Mouse (Mus musculus): ENCODE measurements around the gene Tmem150a. TPM values are rescaled to one million over a fixed set of nuclear protein-coding genes. Genes with fewer than 3 reads are reported as not detected.

The Tmem150a gene
- polyA plus RNA-seq, 1 experiment from 2014 or later = 14.6 TPM

- no peak overlapping the region for H3K27ac ChIP-seq
- H3K36me3 ChIP-seq = peaks cover 30% of the 10 kb centered on the region
- no peaks in the 10 kb centered on the region for H3K27me3 ChIP-seq
- peak overlapping the region; percentile 76 for H3K9ac ChIP-seq
- no peaks in the 10 kb centered on the region for H3K9me3 ChIP-seq
- H3K4me3 ChIP-seq = peak overlapping the region; percentile 63
- H3K4me1 ChIP-seq = peaks cover 68% of the 10 kb centered on the region
- H3K4me2 ChIP-seq (replicated peaks) = peak overlapping the region; percentile 94
- ATAC-seq (ENCODE audit: low FRiP score, low read depth) = no peak
- WGBS = 35% methylated on average over 6 of the region's 8 CpGs
These were observed 820 bp downstream of the Tmem150a start for GRCm38 (mm10) chr6:72356001-72356532.

- peak overlapping the region; percentile 25; the same call in 1 of the 2 replicates for H3K9ac ChIP-seq
- no peak for ATAC-seq (ENCODE audit: low FRiP score, low read depth)
- peaks cover 64% of the 10 kb centered on the region for H3K4me1 ChIP-seq
- no peaks in the 10 kb centered on the region for H3K9me3 ChIP-seq
- no peak overlapping the region for H3K4me3 ChIP-seq
- H3K36me3 ChIP-seq = peaks cover 30% of the 10 kb centered on the region
- H3K4me2 ChIP-seq (replicated peaks) = no peak overlapping the region
- H3K27ac ChIP-seq = peak overlapping the region; percentile 44; the same call in 1 of the 2 replicates
- no peaks in the 10 kb centered on the region for H3K27me3 ChIP-seq
- 70% methylated on average over 5 of the region's 5 CpGs for WGBS
These were observed 2.2 kb downstream of the Tmem150a start for GRCm38 (mm10) chr6:72357164-72358079.

- H3K4me1 ChIP-seq = peaks cover 61% of the 10 kb centered on the region
- 0 out of 2 replicates have a peak overlapping the region, but pooled peaks have one; percentile 25 for H3K9ac ChIP-seq
- no peaks in the 10 kb centered on the region for H3K9me3 ChIP-seq
- no peak overlapping the region for H3K4me2 ChIP-seq (replicated peaks)
- ATAC-seq (ENCODE audit: low FRiP score, low read depth) = no peak
- H3K36me3 ChIP-seq = peaks cover 30% of the 10 kb centered on the region
- no peak overlapping the region for H3K4me3 ChIP-seq
- H3K27ac ChIP-seq = no peak overlapping the region
- H3K27me3 ChIP-seq = no peaks in the 10 kb centered on the region
- 81% methylated on average over 10 of the region's 10 CpGs for WGBS
These were observed 3.0 kb downstream of the Tmem150a start for GRCm38 (mm10) chr6:72358086-72358764.

GRCm38 (mm10) chr6:72359343-72359742 lies 4.1 kb downstream of the Tmem150a start:
- H3K27ac ChIP-seq = no peak overlapping the region
- peaks cover 54% of the 10 kb centered on the region for H3K4me1 ChIP-seq
- H3K36me3 ChIP-seq = peaks cover 30% of the 10 kb centered on the region
- no peak for ATAC-seq (ENCODE audit: low FRiP score, low read depth)
- 70% methylated on average over 2 of the region's 2 CpGs for WGBS
- H3K4me3 ChIP-seq = no peak overlapping the region
- no peaks in the 10 kb centered on the region for H3K27me3 ChIP-seq
- no peaks in the 10 kb centered on the region for H3K9me3 ChIP-seq
- no peak overlapping the region for H3K9ac ChIP-seq
- H3K4me2 ChIP-seq (replicated peaks) = no peak overlapping the region

GRCm38 (mm10) chr6:72359891-72360598 lies 4.8 kb downstream of the Tmem150a start:
- no peaks in the 10 kb centered on the region for H3K9me3 ChIP-seq
- H3K27me3 ChIP-seq = no peaks in the 10 kb centered on the region
- 79% methylated on average over 11 of the region's 11 CpGs for WGBS
- ATAC-seq (ENCODE audit: low FRiP score, low read depth) = no peak
- H3K4me1 ChIP-seq = peaks cover 47% of the 10 kb centered on the region
- H3K4me3 ChIP-seq = no peak overlapping the region
- H3K4me2 ChIP-seq (replicated peaks) = no peak overlapping the region
- H3K9ac ChIP-seq = no peak overlapping the region
- no peak overlapping the region for H3K27ac ChIP-seq
- H3K36me3 ChIP-seq = peaks cover 30% of the 10 kb centered on the region

GRCm38 (mm10) chr6:72360599-72360935 lies 5.3 kb downstream of the Tmem150a start:
- no peak overlapping the region for H3K4me2 ChIP-seq (replicated peaks)
- ATAC-seq (ENCODE audit: low FRiP score, low read depth) = no peak

GRCm38 (mm10) chr6:72361121-72361551 lies 5.9 kb downstream of the Tmem150a start:
- Histone ChIP-seq H3K4me1 (peaks cover 41% of the 10 kb centered on the region), H3K27me3 (no peaks in the 10 kb centered on the region), H3K4me2 (replicated peaks) (peak overlapping the region; percentile 89), H3K4me3 (peak overlapping the region; percentile 78), H3K9me3 (no peaks in the 10 kb centered on the region), H3K36me3 (peaks cover 30% of the 10 kb centered on the region), H3K27ac (no peak overlapping the region), H3K9ac (peak overlapping the region; percentile 75)
- 71% methylated on average over 5 of the region's 5 CpGs for WGBS
- ATAC-seq (ENCODE audit: low FRiP score, low read depth) = no peak

More at GRCm38 (mm10) chr6:72360599-72360935, 5.3 kb downstream of the Tmem150a start:
- 83% methylated on average over 7 of the region's 7 CpGs for WGBS
- Histone ChIP-seq H3K27me3 (no peaks in the 10 kb centered on the region), H3K4me1 (peaks cover 46% of the 10 kb centered on the region), H3K9me3 (no peaks in the 10 kb centered on the region), H3K9ac (no peak overlapping the region), H3K36me3 (peaks cover 30% of the 10 kb centered on the region), H3K27ac (no peak overlapping the region), H3K4me3 (no peak overlapping the region)

GRCm38 (mm10) chr6:72362132-72363028 lies 7.1 kb downstream of the Tmem150a start:
- Histone ChIP-seq H3K27ac (peak overlapping the region; percentile 67; the same call in 1 of the 2 replicates), H3K9me3 (no peaks in the 10 kb centered on the region), H3K4me1 (peaks cover 28% of the 10 kb centered on the region), H3K4me2 (replicated peaks) (peak overlapping the region; percentile 89), H3K4me3 (peak overlapping the region; percentile 78), H3K27me3 (no peaks in the 10 kb centered on the region), H3K9ac (peak overlapping the region; percentile 75), H3K36me3 (peaks cover 30% of the 10 kb centered on the region)
- ATAC-seq (ENCODE audit: low FRiP score, low read depth) = peak; percentile 99
- under 1% methylated on average over 42 of the region's 42 CpGs for WGBS

- no peak overlapping the region for H3K27ac ChIP-seq
- no peaks in the 10 kb centered on the region for H3K9me3 ChIP-seq
- peaks cover 17% of the 10 kb centered on the region for H3K36me3 ChIP-seq
- H3K9ac ChIP-seq = no peak overlapping the region
- no peaks in the 10 kb centered on the region for H3K27me3 ChIP-seq
- H3K4me1 ChIP-seq = peaks cover 21% of the 10 kb centered on the region
- no peak overlapping the region for H3K4me3 ChIP-seq
- no peak overlapping the region for H3K4me2 ChIP-seq (replicated peaks)
- no peak for ATAC-seq (ENCODE audit: low FRiP score, low read depth)
- 53% methylated on average over 7 of the region's 7 CpGs for WGBS
These were observed 8.8 kb downstream of the Tmem150a start for GRCm38 (mm10) chr6:72364009-72364408.

- WGBS = 63% methylated on average over 6 of the region's 6 CpGs
- Histone ChIP-seq H3K4me3 (no peak overlapping the region), H3K4me2 (replicated peaks) (no peak overlapping the region), H3K36me3 (peaks cover 8% of the 10 kb centered on the region), H3K9me3 (no peaks in the 10 kb centered on the region), H3K27me3 (no peaks in the 10 kb centered on the region), H3K27ac (no peak overlapping the region), H3K4me1 (peaks cover 21% of the 10 kb centered on the region), H3K9ac (no peak overlapping the region)
- no peak for ATAC-seq (ENCODE audit: low FRiP score, low read depth)
These were observed 9.7 kb downstream of the Tmem150a start for GRCm38 (mm10) chr6:72364985-72365384.

- Histone ChIP-seq H3K36me3 (no peaks in the 10 kb centered on the region), H3K27me3 (no peaks in the 10 kb centered on the region), H3K9me3 (no peaks in the 10 kb centered on the region), H3K4me3 (no peak overlapping the region), H3K27ac (no peak overlapping the region), H3K9ac (no peak overlapping the region), H3K4me1 (peaks cover 17% of the 10 kb centered on the region), H3K4me2 (replicated peaks) (no peak overlapping the region)
- ATAC-seq (ENCODE audit: low FRiP score, low read depth) = no peak
- WGBS = 68% methylated on average over 3 of the region's 3 CpGs
These were observed 11.1 kb downstream of the Tmem150a start for GRCm38 (mm10) chr6:72366304-72366703.

Data from limb, embryonic 13.5 days (tissue).